Mouse (Mus musculus) brown adipose tissue, adult 24 weeks (tissue): ENCODE results near the gene Safb. TPM values are rescaled to one million over a fixed set of nuclear protein-coding genes. Genes with fewer than 3 reads are reported as not detected.
"Not testable (repeated sequence)": the region's sequence is repeated elsewhere in the genome, so short reads cannot be mapped to it uniquely, and the experiment has no call there.

Source experiments
- H3K27ac ChIP-seq: fragments of 200-500 bp; replicated peaks from 2 replicates; pipeline ENCODE4 v1.5.1; 2012; ENCODE audit warnings: low read depth, mild to moderate bottlenecking, low read length
- H3K4me1 ChIP-seq: fragments of 200-500 bp; 2 replicates; pipeline ENCODE4 v1.6.1; 2012; ENCODE audit warnings: low read length, mixed read lengths; ENCODE audit not compliant: control insufficient read depth, insufficient read depth, insufficient read length
- H3K4me3 ChIP-seq: fragments of 200-500 bp; 2 replicates; pipeline ENCODE4 v1.5.1; 2012; ENCODE audit warnings: low read depth, mild to moderate bottlenecking, low read length, moderate library complexity; ENCODE audit not compliant: insufficient read depth
- polyA plus RNA-seq: library from polyadenylated mRNA; stranded (reverse); fragments of >200 nt; gene quantifications from 2 replicates; pipeline ENCODE4 v1.2.4, GENCODE M21; 2012; ENCODE audit not compliant: missing spikeins, insufficient read depth, insufficient read length

Gene Safb
- polyA plus RNA-seq, 1 experiment: 38.6 TPM

DNA sequence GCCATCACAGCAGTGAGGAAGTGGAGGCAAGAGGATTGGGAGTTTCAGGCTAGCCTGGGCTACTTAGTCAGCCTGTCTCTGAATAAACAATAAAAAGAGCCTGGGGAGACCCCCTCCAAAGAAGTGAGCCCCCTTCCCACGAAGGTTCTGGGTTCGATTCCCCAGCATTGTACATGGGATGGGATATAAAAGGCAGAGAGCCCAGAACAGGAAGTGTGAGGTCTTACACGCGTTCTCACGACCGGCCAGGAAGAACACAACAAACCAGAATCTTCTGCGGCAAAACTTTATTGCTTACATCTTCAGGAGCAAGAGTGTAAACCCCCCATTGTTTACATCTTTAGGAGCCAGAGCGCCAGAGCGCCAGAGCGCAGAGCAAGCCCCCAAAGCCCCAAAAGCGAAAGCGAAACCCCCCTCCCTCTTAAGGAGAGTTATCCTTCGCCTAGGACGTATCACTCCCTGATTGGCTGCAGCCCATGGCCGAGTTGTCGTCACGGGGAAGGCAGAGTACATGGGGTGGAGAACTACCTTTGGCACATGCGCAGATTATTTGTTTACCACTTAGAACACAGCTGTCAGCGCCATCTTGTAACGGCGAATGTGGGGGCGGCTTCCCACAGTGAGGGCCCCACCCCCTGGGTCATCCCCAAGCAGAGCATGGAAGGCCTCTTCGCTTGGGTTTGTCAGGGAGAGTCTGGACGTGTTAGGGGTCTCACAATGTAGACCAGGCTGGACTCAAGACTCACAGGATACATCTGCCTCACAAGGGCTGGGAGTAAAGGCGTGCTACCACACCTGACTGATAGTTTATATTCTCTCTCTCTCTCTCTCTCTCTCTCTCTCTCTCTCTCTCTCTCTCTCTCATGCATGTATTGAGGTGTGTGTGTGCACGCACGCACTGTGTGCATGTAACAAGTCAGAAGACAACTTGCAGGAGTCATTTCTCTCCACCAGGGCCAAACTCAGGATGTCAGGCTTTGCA is 45.5 kb downstream of the Safb start:
- H3K4me1 ChIP-seq, H3K27ac ChIP-seq, H3K4me3 ChIP-seq: not testable (repeated sequence)

DNA sequence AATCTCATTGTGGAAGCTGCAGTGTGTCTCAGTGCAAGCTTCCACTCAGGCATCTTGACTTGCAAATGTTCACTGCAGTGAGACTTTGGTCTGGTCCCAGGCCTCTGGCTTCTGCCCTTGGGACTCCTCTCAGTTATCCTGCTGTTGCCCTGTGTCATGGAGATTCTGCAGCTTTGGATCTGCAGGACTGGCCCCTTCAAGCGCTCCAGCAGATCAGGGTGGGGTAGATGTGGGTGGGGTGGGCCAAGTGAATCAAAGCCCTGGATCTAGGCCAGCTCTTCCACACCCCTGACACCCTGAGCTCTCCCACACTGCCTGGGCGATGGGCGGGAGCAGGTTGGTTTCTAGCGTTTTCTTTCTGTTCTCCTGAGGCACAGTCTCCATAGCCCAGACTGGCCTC is 47.2 kb downstream of the Safb start:
- Histone ChIP-seq H3K4me1 (no peaks in the 10 kb centered on the region), H3K4me3 (no peak overlapping the region), H3K27ac (no peak overlapping the region)

DNA sequence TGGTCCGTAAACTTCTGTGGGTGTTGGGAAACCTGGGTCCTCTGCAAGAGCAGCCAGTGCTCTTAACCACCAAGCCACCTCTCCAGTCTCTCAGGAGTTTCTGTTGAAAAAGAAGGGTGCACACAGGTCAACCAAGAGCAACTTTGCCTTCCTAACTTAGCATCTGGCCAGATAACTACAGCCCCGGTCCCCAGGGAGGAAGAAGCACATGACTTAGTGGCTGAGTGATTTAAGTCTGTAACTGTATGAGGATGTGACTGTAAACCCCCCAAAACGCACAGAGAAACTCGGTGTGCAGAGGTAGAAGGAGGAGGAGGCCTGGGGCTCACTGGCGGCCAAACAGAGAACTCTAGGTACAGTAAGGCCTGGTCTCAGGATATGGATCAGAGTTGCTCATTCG is 49.4 kb downstream of the Safb start:
- no peak overlapping the region for H3K27ac ChIP-seq
- no peaks in the 10 kb centered on the region for H3K4me1 ChIP-seq
- H3K4me3 ChIP-seq: no peak overlapping the region

DNA sequence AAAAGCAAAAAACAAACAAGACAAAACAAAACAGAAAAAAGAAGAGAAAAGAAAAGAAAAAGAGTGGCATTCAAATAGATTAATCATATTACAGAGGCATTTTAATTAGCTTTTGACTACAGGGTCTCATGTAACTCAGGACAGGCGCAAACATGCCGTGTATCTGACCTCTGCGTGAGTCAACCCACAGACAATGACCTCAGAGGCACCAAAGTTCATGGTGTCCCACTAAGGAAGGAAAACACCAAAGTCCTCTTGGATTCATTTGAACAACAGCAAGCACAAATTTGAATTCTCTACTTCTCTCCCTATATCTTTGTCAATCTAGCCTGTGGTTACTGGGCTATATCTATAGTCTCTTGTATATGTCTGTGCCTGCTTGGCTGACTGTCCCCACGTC is 58.6 kb downstream of the Safb start:
- no peak overlapping the region for H3K27ac ChIP-seq
- no peaks in the 10 kb centered on the region for H3K4me1 ChIP-seq
- no peak overlapping the region for H3K4me3 ChIP-seq

DNA sequence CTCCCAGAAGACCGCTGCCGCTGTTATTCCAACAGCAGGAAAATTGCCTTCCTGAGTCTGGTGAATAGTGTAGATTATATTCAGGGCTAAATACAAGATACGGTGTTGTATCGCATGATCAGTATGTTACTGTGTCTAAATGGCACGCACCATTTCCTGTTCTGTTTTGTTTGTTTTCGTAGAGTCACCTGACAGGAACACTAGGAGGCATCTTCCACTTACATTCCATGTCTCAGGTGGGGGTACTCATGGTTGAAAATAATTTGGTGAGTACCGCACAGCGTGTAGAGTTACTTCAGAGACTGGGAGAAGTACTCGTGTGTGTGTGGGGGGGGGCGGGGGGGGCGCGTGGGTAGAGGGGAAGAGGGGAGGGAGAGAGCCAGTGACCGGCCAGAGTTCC is 62.9 kb downstream of the Safb start:
- Histone ChIP-seq H3K4me1 (no peaks in the 10 kb centered on the region), H3K4me3 (no peak overlapping the region), H3K27ac (no peak overlapping the region)

DNA sequence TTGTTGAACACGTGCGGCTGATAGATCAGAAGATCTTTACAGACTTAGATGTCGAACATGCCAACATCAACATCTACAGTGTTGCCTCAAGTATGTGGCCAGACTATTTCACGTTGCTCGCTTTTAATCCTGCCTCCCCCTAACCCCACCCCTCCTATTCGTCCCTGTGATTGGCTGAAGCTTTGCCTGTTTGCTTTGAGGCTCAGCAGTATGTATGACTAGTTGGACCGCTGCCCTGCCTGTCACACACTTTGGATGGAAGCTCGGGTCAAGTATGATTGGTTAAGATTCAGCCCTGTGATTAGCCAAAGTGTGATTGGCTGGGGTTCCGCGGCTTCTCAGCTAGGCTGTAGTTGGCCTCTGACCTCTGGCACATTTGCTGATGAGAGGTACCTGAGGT is 67.2 kb downstream of the Safb start:
- Histone ChIP-seq H3K27ac (no peak overlapping the region), H3K4me1 (no peaks in the 10 kb centered on the region), H3K4me3 (no peak overlapping the region)

DNA sequence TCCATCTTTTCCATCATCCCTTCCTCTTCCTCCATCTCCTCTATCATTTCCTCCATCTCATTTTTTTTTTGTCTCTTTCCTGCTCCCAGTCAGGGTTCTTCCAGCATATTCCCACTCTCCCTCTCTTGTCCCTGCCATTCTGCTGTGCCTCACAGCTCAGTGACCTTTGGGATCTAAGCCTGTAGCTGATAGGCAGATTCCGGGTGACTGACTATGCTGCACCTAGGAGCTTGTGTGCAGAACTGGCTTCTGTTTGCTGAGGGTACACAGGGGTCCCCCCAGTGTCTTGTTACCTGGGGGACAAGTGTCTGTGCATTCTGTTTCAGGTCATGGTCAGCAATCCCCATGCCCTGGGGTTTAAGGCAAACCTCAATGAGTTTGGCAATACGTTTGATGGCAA is 70.1 kb downstream of the Safb start:
- H3K4me1 ChIP-seq: no peaks in the 10 kb centered on the region
- H3K27ac ChIP-seq: no peak overlapping the region
- no peak overlapping the region for H3K4me3 ChIP-seq

DNA sequence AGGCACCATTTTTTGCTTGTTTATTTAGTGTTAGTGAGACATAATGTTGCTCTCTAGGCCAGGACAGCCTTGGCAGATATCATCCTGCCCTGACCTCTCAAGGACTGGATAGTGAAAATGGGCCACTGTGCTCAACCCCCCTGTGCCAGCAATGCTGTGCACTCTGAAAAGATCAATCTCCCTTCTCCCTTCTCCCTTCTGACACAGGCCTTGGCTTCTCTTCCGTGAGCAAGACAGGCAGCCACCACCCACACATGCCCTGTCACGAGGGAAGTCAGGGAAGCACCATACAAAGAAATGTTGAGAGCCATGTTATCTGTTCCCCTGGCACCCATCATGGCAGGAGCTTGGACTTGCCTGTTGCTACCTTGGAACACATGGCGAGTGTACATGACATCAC is 70.7 kb downstream of the Safb start:
- H3K27ac ChIP-seq: no peak overlapping the region
- no peak overlapping the region for H3K4me3 ChIP-seq
- H3K4me1 ChIP-seq: no peaks in the 10 kb centered on the region

Other genes starting within 250 kb of the Safb start
- gene Ptprs, start 108.3 kb upstream of the Safb start, polyA plus RNA-seq: 10.3 and 10.7 TPM in 2 replicates
- not detected in 2 replicates for gene Znrf4, start 72.4 kb upstream of the Safb start, polyA plus RNA-seq
- gene Gm20219, start 30.4 kb upstream of the Safb start, polyA plus RNA-seq: not detected in 2 replicates
- gene Safb2, start 240 bp upstream of the Safb start, polyA plus RNA-seq: 29.9 and 46.1 TPM in 2 replicates
- 707 and 715 TPM in 2 replicates for gene 2410015M20Rik, start 24.9 kb downstream of the Safb start, polyA plus RNA-seq
- 638 and 747 TPM in 2 replicates for gene Rpl36, start 28.6 kb downstream of the Safb start, polyA plus RNA-seq
- gene Lonp1, start 42.1 kb downstream of the Safb start, polyA plus RNA-seq: 105 and 121 TPM in 2 replicates
- gene Catsperd, start 43.3 kb downstream of the Safb start, polyA plus RNA-seq: not detected in 2 replicates
- gene Ranbp3, start 88.5 kb downstream of the Safb start, polyA plus RNA-seq: 16.4 and 17.4 TPM in 2 replicates
- gene Ndufa11, start 132.9 kb downstream of the Safb start, polyA plus RNA-seq: 597 and 872 TPM in 2 replicates
- gene Vmac, start 133.2 kb downstream of the Safb start, polyA plus RNA-seq: 9.9 and 13.8 TPM in 2 replicates
- gene Nrtn, start 172.7 kb downstream of the Safb start, polyA plus RNA-seq: 5.1 and 7.5 TPM in 2 replicates
- 4.6 and 13.1 TPM in 2 replicates for gene Dus3l, start 179.9 kb downstream of the Safb start, polyA plus RNA-seq
- gene Prr22, start 185.4 kb downstream of the Safb start, polyA plus RNA-seq: not detected in 2 replicates
- gene Rfx2, start 246.2 kb downstream of the Safb start, polyA plus RNA-seq: 2.5 and 3.0 TPM in 2 replicates